Mouse (Mus musculus) cerebellum, adult 2 months (tissue): ENCODE data around the gene Daam1. TPM values are rescaled to one million over a fixed set of nuclear protein-coding genes. Genes with fewer than 3 reads are reported as not detected.

Experiments used
- DNase-seq, 2 experiments: peaks; one replicate each; pipeline ENCODE4 v3.0.0; 2021
- H3K27ac ChIP-seq: fragments of 200-500 bp; 2 replicates; pipeline ENCODE4 v1.5.1; 2012; ENCODE audit warnings: low read length, control low read depth, inconsistent platforms; ENCODE audit not compliant: insufficient read depth
- H3K27me3 ChIP-seq: fragments of 200-500 bp; 2 replicates; pipeline ENCODE4 v1.6.1; 2012; ENCODE audit warnings: inconsistent platforms, mild to moderate bottlenecking, low read length, moderate library complexity; ENCODE audit not compliant: control insufficient read depth, insufficient read depth
- H3K4me1 ChIP-seq: fragments of 200-500 bp; 2 replicates; pipeline ENCODE4 v1.6.1; 2011; ENCODE audit warnings: low read length; ENCODE audit not compliant: control insufficient read depth, insufficient read depth
- H3K4me3 ChIP-seq: fragments of 200-500 bp; replicated peaks from 2 replicates; pipeline ENCODE3; 2011; ENCODE audit warnings: mild to moderate bottlenecking, low read depth, low read length, control low read depth; ENCODE audit not compliant: insufficient read depth
- CTCF ChIP-seq: fragments of 200-500 bp; IDR thresholded peaks from 2 replicates; pipeline ENCODE4 v1.5.1; 2011; ENCODE audit warnings: low read depth, mild to moderate bottlenecking, control low read depth, low read length, moderate library complexity, borderline replicate concordance; ENCODE audit not compliant: insufficient read depth
- POLR2A ChIP-seq: fragments of 200-500 bp; IDR thresholded peaks from 2 replicates; pipeline ENCODE4 v1.6.1; 2011; ENCODE audit warnings: low read length, control low read depth, borderline replicate concordance; ENCODE audit not compliant: insufficient read depth
- WGBS: fragments of 180-500 bp; shearing (Covaris S2); methylation state at CpG from one replicate; pipeline ENCODE4 v1.1.7; 2018; 5-methylcytosine and 5-hydroxymethylcytosine counted together
- polyA plus RNA-seq: library from polyadenylated mRNA; depleted of rRNA; stranded (reverse); fragments of >200 nt; gene quantifications from 2 replicates; pipeline ENCODE4 v1.2.3, GENCODE M21; 2012; rRNA removed

The Daam1 gene
- polyA plus RNA-seq, 1 experiment, result 31.2 TPM

DNA sequence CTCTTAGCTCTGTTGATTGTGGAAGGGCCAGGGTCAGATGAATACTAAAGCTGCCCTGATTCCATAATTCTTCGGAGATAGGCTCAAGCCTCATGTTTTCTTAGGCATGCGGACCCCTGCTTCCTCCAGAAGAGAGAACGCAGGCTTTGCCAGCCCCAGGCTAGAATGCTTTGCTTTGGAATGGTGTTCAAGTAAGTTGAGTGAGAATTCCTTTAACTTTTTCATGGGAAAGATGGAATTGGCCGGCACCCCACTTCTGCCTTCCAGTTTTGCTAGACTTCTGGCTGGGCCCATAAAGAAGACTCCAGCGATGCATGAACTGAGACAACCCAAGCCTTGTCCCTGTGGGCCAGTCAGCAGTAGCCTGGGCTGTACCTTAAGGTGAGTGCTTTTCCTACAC is 200.3 kb downstream of the Daam1 start:
- Histone ChIP-seq H3K4me3 (no peak overlapping the region), H3K27ac (no peak overlapping the region), H3K27me3 (no peaks in the 10 kb centered on the region), H3K4me1 (no peaks in the 10 kb centered on the region)
- TF ChIP-seq POLR2A, result no peak
- TF ChIP-seq CTCF, result no peak
- no peak for DNase-seq
- WGBS, result 70% methylated on average over 5 of the region's 5 CpGs

GRCm38 (mm10) chr12:72031794-72032193 is 200.9 kb downstream of the Daam1 start:
- 77% methylated on average over 6 of the region's 6 CpGs for WGBS
- TF ChIP-seq CTCF (no peak), POLR2A (no peak)
- H3K4me3 ChIP-seq, result no peak overlapping the region
- no peaks in the 10 kb centered on the region for H3K4me1 ChIP-seq
- no peak for DNase-seq
- no peaks in the 10 kb centered on the region for H3K27me3 ChIP-seq
- H3K27ac ChIP-seq, result no peak overlapping the region

DNA sequence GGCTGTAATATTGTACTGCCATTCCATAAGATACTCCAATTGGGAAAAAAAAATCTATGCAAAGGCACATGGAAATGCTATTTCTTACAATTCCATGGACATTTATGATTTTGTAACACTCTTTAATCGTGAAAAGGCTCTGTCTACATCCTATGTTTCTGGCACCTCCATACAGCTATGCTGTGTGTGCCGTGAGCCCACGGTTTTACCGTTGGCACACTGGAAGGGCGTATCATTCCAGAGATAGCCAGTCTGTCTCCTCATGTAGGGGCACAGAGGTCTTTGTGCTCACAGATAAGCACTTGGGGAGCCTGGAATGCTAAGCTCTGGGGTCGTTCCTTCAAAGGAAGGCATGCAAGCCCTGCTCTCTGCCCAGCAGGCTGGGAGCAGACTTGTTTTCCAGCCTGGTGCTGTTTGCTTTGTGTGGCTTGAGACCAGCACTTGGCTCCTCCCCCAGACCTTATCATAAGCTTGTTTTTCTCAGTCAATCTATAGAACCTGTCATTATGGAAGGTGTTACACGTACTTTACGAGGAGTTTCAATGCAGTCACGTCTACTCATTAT is 205.3 kb downstream of the Daam1 start:
- TF ChIP-seq POLR2A (no peak), CTCF (no peak)
- no peak overlapping the region for H3K4me3 ChIP-seq
- no peaks in the 10 kb centered on the region for H3K27me3 ChIP-seq
- no peak overlapping the region for H3K27ac ChIP-seq
- DNase-seq, result no peak
- no peaks in the 10 kb centered on the region for H3K4me1 ChIP-seq
- 78% methylated on average over 9 of the region's 9 CpGs for WGBS

DNA sequence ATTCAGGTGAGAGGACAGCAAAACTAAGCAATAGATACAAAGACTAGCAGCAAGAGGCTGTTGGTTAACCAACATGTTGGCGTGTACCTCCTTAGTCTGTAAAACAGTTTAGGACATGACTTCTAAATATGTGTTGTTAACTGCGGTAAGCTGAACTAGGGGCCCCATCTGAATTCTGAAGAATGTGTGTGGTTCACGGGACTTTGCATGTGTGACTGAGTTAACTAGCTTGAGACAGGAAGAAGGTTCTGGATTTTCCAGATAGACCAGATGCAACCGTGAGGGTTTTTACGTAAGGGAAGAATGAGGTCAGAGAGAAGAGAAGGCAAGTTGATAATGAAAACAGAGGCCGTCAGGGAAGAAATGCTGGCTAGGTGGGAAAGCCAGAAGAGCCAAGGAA is 206.2 kb downstream of the Daam1 start:
- no peak overlapping the region for H3K27ac ChIP-seq
- no peak for DNase-seq
- TF ChIP-seq POLR2A, result no peak
- no peaks in the 10 kb centered on the region for H3K27me3 ChIP-seq
- H3K4me1 ChIP-seq, result no peaks in the 10 kb centered on the region
- 91% methylated on average over 6 of the region's 6 CpGs for WGBS
- no peak overlapping the region for H3K4me3 ChIP-seq

DNA sequence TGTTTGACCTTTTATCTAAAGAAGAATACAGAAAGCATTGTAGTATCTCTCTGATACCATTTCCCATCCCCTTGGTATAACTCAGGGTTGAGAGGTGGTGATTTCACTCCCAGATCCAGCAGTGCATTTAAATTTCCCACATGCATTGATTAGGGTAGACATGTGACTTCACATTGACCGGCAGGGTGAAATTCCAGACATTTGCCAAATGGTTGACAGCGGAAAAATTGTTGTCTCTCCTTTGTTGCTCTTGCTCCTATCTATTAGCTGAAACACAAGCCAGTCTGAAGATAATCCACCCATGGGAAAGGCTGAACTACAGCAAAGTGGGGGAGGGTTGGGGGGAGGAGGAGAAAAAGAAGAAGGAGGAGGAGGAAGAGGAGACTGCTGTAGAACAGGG is 208.0 kb downstream of the Daam1 start:
- 48% methylated on average over 2 of the region's 2 CpGs for WGBS

DNA sequence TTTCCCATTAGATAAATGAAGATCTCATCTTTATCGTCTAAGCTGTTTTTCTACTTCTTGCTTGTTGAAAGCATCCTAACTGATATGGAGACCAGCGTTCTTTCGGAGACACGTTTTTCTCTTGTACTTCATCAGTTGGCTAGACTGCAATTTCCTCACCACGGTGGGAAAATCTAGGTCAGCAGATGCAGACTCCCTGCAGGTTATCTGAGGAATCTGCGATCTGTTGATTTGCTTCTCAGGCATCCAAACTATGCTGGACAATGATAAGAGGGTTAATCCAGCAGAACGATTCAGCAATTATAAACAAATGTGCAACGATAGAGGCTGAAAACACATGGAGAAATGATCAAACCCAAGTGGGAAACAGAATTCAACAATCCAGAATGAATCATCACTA is 208.6 kb downstream of the Daam1 start:
- no peak for DNase-seq
- TF ChIP-seq POLR2A (no peak), CTCF (no peak)
- no peaks in the 10 kb centered on the region for H3K4me1 ChIP-seq
- 21% methylated on average over 8 of the region's 8 CpGs for WGBS
- no peaks in the 10 kb centered on the region for H3K27me3 ChIP-seq
- no peak overlapping the region for H3K4me3 ChIP-seq
- H3K27ac ChIP-seq, result no peak overlapping the region

More for the DNA sequence above, 208.0 kb downstream of the Daam1 start:
- Histone ChIP-seq H3K4me1 (no peaks in the 10 kb centered on the region), H3K27me3 (no peaks in the 10 kb centered on the region), H3K27ac (no peak overlapping the region), H3K4me3 (no peak overlapping the region)
- no peak for TF ChIP-seq CTCF
- no peak for TF ChIP-seq POLR2A
- DNase-seq, result no peak

DNA sequence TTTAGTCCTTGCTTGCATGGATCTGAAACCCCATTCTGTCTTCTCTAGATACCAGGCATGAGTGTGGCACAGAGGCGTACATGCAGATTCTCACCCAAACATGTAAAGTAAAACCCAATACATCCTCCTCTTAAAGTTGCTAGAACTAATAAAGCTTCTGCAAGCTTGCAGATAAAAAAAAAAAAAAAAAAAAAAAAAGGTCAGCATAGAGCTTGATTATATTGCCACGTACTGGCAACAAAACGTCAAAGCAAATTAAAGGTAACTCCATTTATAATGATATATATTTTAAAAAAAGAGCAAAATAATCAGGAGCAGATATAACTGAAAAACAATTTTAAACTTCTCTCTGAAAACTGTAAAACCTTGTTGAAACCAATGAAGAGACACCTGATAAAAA is 210.4 kb downstream of the Daam1 start:
- no peaks in the 10 kb centered on the region; the same call in 1 of the 2 replicates for H3K27me3 ChIP-seq
- no peak overlapping the region for H3K27ac ChIP-seq
- no peaks in the 10 kb centered on the region for H3K4me1 ChIP-seq
- DNase-seq, result no peak
- no peak overlapping the region for H3K4me3 ChIP-seq
- WGBS, result 98% methylated on average over 3 of the region's 3 CpGs
- TF ChIP-seq POLR2A, result no peak
- no peak for TF ChIP-seq CTCF

Other genes with a start within 250 kb of the Daam1 start
- 9.7 and 10.0 TPM in 2 replicates for gene Gpr135, start 240.0 kb downstream of the Daam1 start, polyA plus RNA-seq